Mouse (Mus musculus): ENCODE measurements around the gene Olfr485. TPM values are rescaled to one million over a fixed set of nuclear protein-coding genes. Genes with fewer than 3 reads are reported as not detected.

Gene Olfr485
- polyA plus RNA-seq, 1 experiment from 2014 or later: not detected

Other genes with a start within 250 kb of the Olfr485 start
- gene Olfr473, start 229.4 kb downstream of the Olfr485 start, polyA plus RNA-seq (2015; fragmentation: Nextera tagmentation; extraction: Ambion mirVana): not detected in 2 replicates
- gene Olfr474, start 205.2 kb downstream of the Olfr485 start, polyA plus RNA-seq (2015; fragmentation: Nextera tagmentation; extraction: Ambion mirVana): not detected in 2 replicates
- gene Olfr476, start 195.1 kb downstream of the Olfr485 start, polyA plus RNA-seq (2015; fragmentation: Nextera tagmentation; extraction: Ambion mirVana): not detected in 2 replicates
- not detected in 2 replicates for gene Olfr477, start 173.2 kb downstream of the Olfr485 start, polyA plus RNA-seq (2015; fragmentation: Nextera tagmentation; extraction: Ambion mirVana)
- not detected in 2 replicates for gene Olfr478, start 125.9 kb downstream of the Olfr485 start, polyA plus RNA-seq (2015; fragmentation: Nextera tagmentation; extraction: Ambion mirVana)
- not detected in 2 replicates for gene Olfr479, start 109.2 kb downstream of the Olfr485 start, polyA plus RNA-seq (2015; fragmentation: Nextera tagmentation; extraction: Ambion mirVana)
- gene Olfr480, start 92.5 kb downstream of the Olfr485 start, polyA plus RNA-seq (2015; fragmentation: Nextera tagmentation; extraction: Ambion mirVana): not detected in 2 replicates
- gene Olfr481, start 80.0 kb downstream of the Olfr485 start, polyA plus RNA-seq (2015; fragmentation: Nextera tagmentation; extraction: Ambion mirVana): not detected in 2 replicates
- gene Olfr482, start 62.3 kb downstream of the Olfr485 start, polyA plus RNA-seq (2015; fragmentation: Nextera tagmentation; extraction: Ambion mirVana): 0.06 TPM in 1 of 2 replicates, not detected in the other
- gene Olfr483, start 59.0 kb downstream of the Olfr485 start, polyA plus RNA-seq (2015; fragmentation: Nextera tagmentation; extraction: Ambion mirVana): not detected in 2 replicates
- not detected in 2 replicates for gene Olfr484, start 32.4 kb downstream of the Olfr485 start, polyA plus RNA-seq (2015; fragmentation: Nextera tagmentation; extraction: Ambion mirVana)
- gene Olfr486, start 12.9 kb upstream of the Olfr485 start, polyA plus RNA-seq (2015; fragmentation: Nextera tagmentation; extraction: Ambion mirVana): not detected in 2 replicates
- not detected in 2 replicates for gene Olfr487, start 54.8 kb upstream of the Olfr485 start, polyA plus RNA-seq (2015; fragmentation: Nextera tagmentation; extraction: Ambion mirVana)
- not detected in 2 replicates for gene Olfr488, start 98.5 kb upstream of the Olfr485 start, polyA plus RNA-seq (2015; fragmentation: Nextera tagmentation; extraction: Ambion mirVana)
- gene Olfr490, start 129.1 kb upstream of the Olfr485 start, polyA plus RNA-seq (2015; fragmentation: Nextera tagmentation; extraction: Ambion mirVana): not detected in 2 replicates
- not detected in 2 replicates for gene Olfr491, start 153.6 kb upstream of the Olfr485 start, polyA plus RNA-seq (2015; fragmentation: Nextera tagmentation; extraction: Ambion mirVana)
- gene Olfr492, start 163.8 kb upstream of the Olfr485 start, polyA plus RNA-seq (2015; fragmentation: Nextera tagmentation; extraction: Ambion mirVana): not detected in 2 replicates
- gene Olfr493, start 187.1 kb upstream of the Olfr485 start, polyA plus RNA-seq (2015; fragmentation: Nextera tagmentation; extraction: Ambion mirVana): not detected in 2 replicates
- not detected in 2 replicates for gene Olfr494, start 205.5 kb upstream of the Olfr485 start, polyA plus RNA-seq (2015; fragmentation: Nextera tagmentation; extraction: Ambion mirVana)
- gene Olfr495, start 233.3 kb upstream of the Olfr485 start, polyA plus RNA-seq (2015; fragmentation: Nextera tagmentation; extraction: Ambion mirVana): not detected in 2 replicates

All from liver, embryonic 13.5 days (tissue).